Mouse (Mus musculus): ENCODE measurements around the gene Med29.

GRCm38 (mm10) chr7:28393272-28393951, 904 bp upstream of the Med29 start:
- TF ChIP-seq CTCF (IDR thresholded peaks at IDR 0.05; ENCODE audit: low read depth) (no peak; the same call in 1 of the 2 replicates), EP300 (optimal IDR thresholded peaks at IDR 0.05) (no peak)
